Mouse (Mus musculus): ENCODE results near the gene Tnnt1. TPM values are rescaled to one million over a fixed set of nuclear protein-coding genes. Genes with fewer than 3 reads are reported as not detected.

Gene Tnnt1
- polyA plus RNA-seq, 1 experiment from 2014 or later: 13.4 TPM

DNA sequence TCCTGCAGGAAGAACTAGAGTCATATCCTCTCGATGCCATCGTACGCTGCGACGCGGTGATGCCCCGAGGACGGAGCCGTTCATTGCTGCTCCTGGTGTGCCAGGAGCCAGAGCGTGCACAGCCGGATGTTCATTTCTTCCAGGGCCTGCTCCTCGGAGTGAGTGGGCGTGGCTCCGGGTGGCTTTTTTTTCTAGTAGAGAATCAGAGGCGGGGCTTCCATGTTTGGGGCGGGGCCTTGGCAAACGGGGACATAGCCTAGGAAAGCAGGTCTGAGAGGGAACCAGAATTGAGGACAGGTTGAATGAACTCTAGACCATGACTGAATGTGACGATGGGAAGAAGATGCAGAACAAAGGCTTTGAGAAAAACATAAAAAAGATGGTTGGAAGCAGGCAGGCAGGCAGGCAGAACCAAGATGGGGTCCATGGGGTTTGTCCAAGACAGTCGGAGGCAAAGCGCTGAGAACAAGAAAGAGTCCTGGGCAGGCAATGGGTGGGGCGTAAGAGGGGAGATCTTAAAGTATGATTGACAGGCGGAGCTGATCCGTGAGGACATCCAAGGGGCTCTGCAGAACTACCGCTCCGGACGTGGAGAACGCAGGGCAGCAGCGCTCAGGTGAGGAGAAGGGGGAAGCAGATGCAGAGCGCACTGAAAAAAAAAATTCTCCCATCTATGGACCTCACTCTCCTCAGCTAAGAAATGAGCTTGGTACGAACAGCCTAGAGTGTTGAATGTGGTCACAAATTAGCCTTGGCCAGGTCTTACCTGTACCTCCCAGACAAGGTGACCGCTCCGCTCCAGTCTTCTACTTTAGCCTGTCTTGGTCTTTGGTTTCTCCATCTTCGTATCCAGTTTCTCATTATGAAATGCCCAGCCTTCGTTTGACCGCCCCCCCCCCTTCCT lies 45.7 kb downstream of the Tnnt1 start:
- H3K9ac ChIP-seq (ENCODE audit: low read depth, low read length): peak overlapping the region; percentile 35; the same call in 1 of the 2 replicates
- peaks cover 21% of the 10 kb centered on the region for H3K27me3 ChIP-seq (ENCODE audit: control insufficient read depth, insufficient read depth, low read length)

GRCm38 (mm10) chr7:4467801-4468200 lies 48.4 kb downstream of the Tnnt1 start:
- Histone ChIP-seq H3K4me3 (ENCODE audit: low read length) (no peak overlapping the region), H3K27ac (ENCODE audit: low read depth, low read length) (no peak overlapping the region), H3K4me2 (replicated peaks; ENCODE audit: low read depth, low read length) (no peak overlapping the region), H3K9ac (ENCODE audit: low read depth, low read length) (no peak overlapping the region), H3K36me3 (ENCODE audit: control insufficient read depth, insufficient read depth, low read length) (no peaks in the 10 kb centered on the region), H3K9me3 (ENCODE audit: control insufficient read depth, low read length) (no peaks in the 10 kb centered on the region), H3K27me3 (ENCODE audit: control insufficient read depth, insufficient read depth, low read length) (peaks cover 8% of the 10 kb centered on the region), H3K4me1 (ENCODE audit: control insufficient read depth, insufficient read depth, low read length) (0 out of 2 replicates have a peak, but pooled peaks cover 4% of the 10 kb centered on the region)
- ATAC-seq (ENCODE audit: low FRiP score, low TSS enrichment): no peak
- 69% methylated on average over 3 of the region's 3 CpGs for whole genome bisulfite sequencing

More for the DNA sequence above, 45.7 kb downstream of the Tnnt1 start:
- Histone ChIP-seq H3K4me3 (ENCODE audit: low read length) (peak overlapping the region; percentile 39), H3K36me3 (ENCODE audit: control insufficient read depth, insufficient read depth, low read length) (no peaks in the 10 kb centered on the region), H3K27ac (ENCODE audit: low read depth, low read length) (no peak overlapping the region), H3K4me1 (ENCODE audit: control insufficient read depth, insufficient read depth, low read length) (0 out of 2 replicates have a peak, but pooled peaks cover 4% of the 10 kb centered on the region), H3K9me3 (ENCODE audit: control insufficient read depth, low read length) (no peaks in the 10 kb centered on the region), H3K4me2 (replicated peaks; ENCODE audit: low read depth, low read length) (peak overlapping the region; percentile 73)
- ATAC-seq (ENCODE audit: low FRiP score, low TSS enrichment): peak; percentile 67
- 3% methylated on average over 35 of the region's 35 CpGs for WGBS

- Histone ChIP-seq H3K4me1 (ENCODE audit: control insufficient read depth, insufficient read depth, low read length) (no peaks in the 10 kb centered on the region), H3K4me2 (replicated peaks; ENCODE audit: low read depth, low read length) (no peak overlapping the region; the same call in 1 of the 2 replicates), H3K9me3 (ENCODE audit: control insufficient read depth, low read length) (no peaks in the 10 kb centered on the region), H3K4me3 (ENCODE audit: low read length) (no peak overlapping the region), H3K27ac (ENCODE audit: low read depth, low read length) (no peak overlapping the region), H3K9ac (ENCODE audit: low read depth, low read length) (no peak overlapping the region), H3K36me3 (ENCODE audit: control insufficient read depth, insufficient read depth, low read length) (no peaks in the 10 kb centered on the region), H3K27me3 (ENCODE audit: control insufficient read depth, insufficient read depth, low read length) (no peaks in the 10 kb centered on the region)
- WGBS: 9% methylated on average over 11 of the region's 12 CpGs
- ATAC-seq (ENCODE audit: low FRiP score, low TSS enrichment): peak; percentile 85
These were observed 51.9 kb downstream of the Tnnt1 start for GRCm38 (mm10) chr7:4464194-4464824.

- Histone ChIP-seq H3K27me3 (ENCODE audit: control insufficient read depth, insufficient read depth, low read length) (no peaks in the 10 kb centered on the region), H3K4me1 (ENCODE audit: control insufficient read depth, insufficient read depth, low read length) (no peaks in the 10 kb centered on the region), H3K36me3 (ENCODE audit: control insufficient read depth, insufficient read depth, low read length) (no peaks in the 10 kb centered on the region), H3K9me3 (ENCODE audit: control insufficient read depth, low read length) (no peaks in the 10 kb centered on the region), H3K4me3 (ENCODE audit: low read length) (peak within 1 kb of the TSS; percentile 12), H3K9ac (ENCODE audit: low read depth, low read length) (no peak within 1 kb of the TSS; the same call in 1 of the 2 replicates), H3K27ac (ENCODE audit: low read depth, low read length) (peak within 1 kb of the TSS; percentile 25; the same call in 1 of the 2 replicates), H3K4me2 (replicated peaks; ENCODE audit: low read depth, low read length) (peak within 1 kb of the TSS; percentile 19)
- 77% methylated on average over 13 of the region's 16 CpGs for WGBS
- ATAC-seq (ENCODE audit: low FRiP score, low TSS enrichment): peak; percentile 44
These were observed 55.4 kb downstream of the Tnnt1 start, which contains the start of gene Eps8l1 for GRCm38 (mm10) chr7:4460576-4461434. Gene Eps8l1 (plus strand): TSS chr7:4460674.

Other genes with a start within 250 kb of the Tnnt1 start
- gene Ncr1, start 178.7 kb downstream of the Tnnt1 start, polyA plus RNA-seq (2014; fragmentation: Nextera tagmentation; extraction: Ambion mirVana): not detected in 2 replicates
- 0.07 TPM in 2 replicates for gene Gp6, start 118.6 kb downstream of the Tnnt1 start, polyA plus RNA-seq (2014; fragmentation: Nextera tagmentation; extraction: Ambion mirVana)
- 23.4 and 32.9 TPM in 2 replicates for gene Rdh13, start 70.7 kb downstream of the Tnnt1 start, polyA plus RNA-seq (2014; fragmentation: Nextera tagmentation; extraction: Ambion mirVana)
- gene Eps8l1, start 55.7 kb downstream of the Tnnt1 start, polyA plus RNA-seq (2014; fragmentation: Nextera tagmentation; extraction: Ambion mirVana): 3.0 and 6.8 TPM in 2 replicates
- 50.8 and 51.2 TPM in 2 replicates for gene Ppp1r12c, start 14.7 kb downstream of the Tnnt1 start, polyA plus RNA-seq (2014; fragmentation: Nextera tagmentation; extraction: Ambion mirVana)
- 4.9 and 8.1 TPM in 2 replicates for gene Tnni3, start 7.8 kb upstream of the Tnnt1 start, polyA plus RNA-seq (2014; fragmentation: Nextera tagmentation; extraction: Ambion mirVana)
- 1.3 and 2.4 TPM in 2 replicates for gene Dnaaf3, start 16.1 kb upstream of the Tnnt1 start, polyA plus RNA-seq (2014; fragmentation: Nextera tagmentation; extraction: Ambion mirVana)
- gene Syt5, start 31.2 kb upstream of the Tnnt1 start, polyA plus RNA-seq (2014; fragmentation: Nextera tagmentation; extraction: Ambion mirVana): 5.3 and 5.5 TPM in 2 replicates
- 0.09 TPM in 1 of 2 replicates, not detected in the other for gene Ptprh, start 87.7 kb upstream of the Tnnt1 start, polyA plus RNA-seq (2014; fragmentation: Nextera tagmentation; extraction: Ambion mirVana)
- 1.0 and 1.4 TPM in 2 replicates for gene Tmem86b, start 115.0 kb upstream of the Tnnt1 start, polyA plus RNA-seq (2014; fragmentation: Nextera tagmentation; extraction: Ambion mirVana)
- 8.3 and 10.2 TPM in 2 replicates for gene Ppp6r1, start 142.6 kb upstream of the Tnnt1 start, polyA plus RNA-seq (2014; fragmentation: Nextera tagmentation; extraction: Ambion mirVana)
- 113 and 140 TPM in 2 replicates for gene Hspbp1, start 168.7 kb upstream of the Tnnt1 start, polyA plus RNA-seq (2014; fragmentation: Nextera tagmentation; extraction: Ambion mirVana)
- gene Brsk1, start 174.2 kb upstream of the Tnnt1 start, polyA plus RNA-seq (2014; fragmentation: Nextera tagmentation; extraction: Ambion mirVana): 1.9 and 3.0 TPM in 2 replicates
- gene Tmem150b, start 208.9 kb upstream of the Tnnt1 start, polyA plus RNA-seq (2014; fragmentation: Nextera tagmentation; extraction: Ambion mirVana): 0.14 TPM in 1 of 2 replicates, not detected in the other
- gene Kmt5c, start 223.7 kb upstream of the Tnnt1 start, polyA plus RNA-seq (2014; fragmentation: Nextera tagmentation; extraction: Ambion mirVana): 59.3 and 69.2 TPM in 2 replicates
- 47.1 and 62.7 TPM in 2 replicates for gene Cox6b2, start 236.7 kb upstream of the Tnnt1 start, polyA plus RNA-seq (2014; fragmentation: Nextera tagmentation; extraction: Ambion mirVana)

Data from kidney, embryonic 14.5 days (tissue).